Mouse (Mus musculus) ES-Bruce4 (cell line): ENCODE data around the gene Khsrp.

ENCODE experiments used
- CTCF ChIP-seq: IDR thresholded peaks from one replicate; pipeline ENCODE4 v1.8.1; 2011; ENCODE audit warnings: low read depth, low read length
- EP300 ChIP-seq: IDR thresholded peaks from 2 replicates; pipeline ENCODE4 v1.6.1; 2011; ENCODE audit warnings: low read depth, low read length; ENCODE audit not compliant: insufficient read depth
- POLR2A ChIP-seq: IDR thresholded peaks from one replicate; pipeline ENCODE4 v1.8.1; 2011; ENCODE audit warnings: low read length; ENCODE audit not compliant: insufficient read depth

DNA sequence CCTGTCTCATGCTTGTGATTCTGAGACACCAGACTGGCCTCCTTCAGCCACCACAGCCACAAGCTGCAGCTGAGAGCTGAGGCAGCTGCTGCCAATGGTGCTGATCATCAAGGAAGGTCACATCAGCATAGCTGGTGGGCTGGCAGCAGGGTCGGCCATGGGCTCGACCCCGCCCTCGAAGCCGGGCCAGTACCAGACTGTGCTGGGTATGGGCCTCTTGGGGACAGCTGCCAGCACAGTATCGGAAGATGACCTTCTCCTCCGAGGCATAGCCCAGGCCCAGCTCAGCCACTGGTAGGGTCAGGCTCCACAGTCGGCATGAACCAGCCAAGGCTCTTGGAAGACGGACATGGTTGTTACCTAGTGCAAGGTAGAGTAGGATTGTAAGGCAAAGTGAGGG lies 31.9 kb downstream of the Khsrp start:
- TF ChIP-seq CTCF, result no peak
- no peak for TF ChIP-seq POLR2A
- no peak for TF ChIP-seq EP300
